Mouse (Mus musculus): ENCODE results near the gene Usp30.

The Usp30 gene

DNA sequence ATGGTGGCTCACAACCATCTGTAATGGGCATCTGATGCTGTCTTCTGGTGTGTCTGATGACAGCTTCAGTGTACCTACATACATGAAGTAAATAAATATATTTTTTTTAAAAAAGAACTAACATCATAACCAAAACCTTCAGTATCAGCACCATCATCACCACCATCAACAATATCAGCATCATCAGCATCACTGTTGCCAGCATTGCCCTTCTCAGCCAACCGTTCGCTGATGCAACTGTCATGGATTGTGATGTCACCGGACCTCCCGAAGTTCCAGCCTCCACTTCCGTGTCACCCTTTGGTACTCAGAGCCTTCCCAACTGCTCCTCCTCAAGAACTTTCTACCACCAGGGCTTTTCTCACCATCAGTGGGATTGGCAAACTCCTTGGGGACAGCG, at the start of gene Usp30:
Gene Usp30, plus strand, starts transcription at position 301 of the 400 bp plus-strand sequence.
- TF ChIP-seq CTCF (conservative IDR thresholded peaks at IDR 0.05; ENCODE audit: low read length) = no peak
- no peak for TF ChIP-seq POU5F1 (IDR thresholded peaks at IDR 0.05; ENCODE audit: borderline replicate concordance, low read length)
- TF ChIP-seq NANOG (IDR thresholded peaks at IDR 0.05; ENCODE audit: borderline replicate concordance, low read length) = no peak

DNA sequence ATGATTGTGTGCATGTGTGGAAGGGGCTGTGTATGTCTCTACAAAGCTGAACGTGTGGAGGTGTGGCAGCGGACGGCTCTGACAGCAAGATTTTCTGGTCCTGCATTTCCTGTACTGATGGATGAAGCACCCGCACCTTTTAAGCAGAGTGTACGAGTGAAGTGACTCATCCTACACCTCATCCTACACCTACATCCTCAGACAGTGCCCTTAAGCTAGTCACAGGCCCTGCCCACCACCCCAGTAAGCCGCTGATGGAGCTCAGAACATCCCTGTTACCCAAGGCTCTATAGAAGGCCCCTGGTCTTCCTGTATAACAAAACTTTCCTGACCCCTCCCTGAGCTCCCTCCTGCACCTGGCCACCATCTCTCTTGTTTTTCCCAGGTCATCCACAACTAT, 40.9 kb upstream of the Usp30 start:
- peaks cover 13% of the 10 kb centered on the region for H3K27me3 ChIP-seq (ENCODE audit: insufficient read depth, low read length)
- no peaks in the 10 kb centered on the region for H3K36me3 ChIP-seq (ENCODE audit: insufficient read depth, low read length)
- no peaks in the 10 kb centered on the region for H3K9me3 ChIP-seq (ENCODE audit: low read length)
- TF ChIP-seq POU5F1 (IDR thresholded peaks at IDR 0.05; ENCODE audit: borderline replicate concordance, low read length) = no peak
- no peak for TF ChIP-seq NANOG (IDR thresholded peaks at IDR 0.05; ENCODE audit: borderline replicate concordance, low read length)
- no peak for TF ChIP-seq CTCF (conservative IDR thresholded peaks at IDR 0.05; ENCODE audit: low read length)
- peaks cover 28% of the 10 kb centered on the region for H3K4me1 ChIP-seq (replicated peaks; ENCODE audit: low read depth, low read length)
- H3K4me3 ChIP-seq (replicated peaks; ENCODE audit: low read length) = no peak overlapping the region

More for the DNA sequence above, at the start of gene Usp30:
- Histone ChIP-seq H3K9me3 (ENCODE audit: low read length) (no peaks in the 10 kb centered on the region), H3K4me1 (replicated peaks; ENCODE audit: low read depth, low read length) (no peaks in the 10 kb centered on the region; the same call in 1 of the 2 replicates), H3K4me3 (replicated peaks; ENCODE audit: low read length) (no peak within 1 kb of the TSS), H3K27me3 (ENCODE audit: insufficient read depth, low read length) (no peaks in the 10 kb centered on the region), H3K36me3 (ENCODE audit: insufficient read depth, low read length) (no peaks in the 10 kb centered on the region)

DNA sequence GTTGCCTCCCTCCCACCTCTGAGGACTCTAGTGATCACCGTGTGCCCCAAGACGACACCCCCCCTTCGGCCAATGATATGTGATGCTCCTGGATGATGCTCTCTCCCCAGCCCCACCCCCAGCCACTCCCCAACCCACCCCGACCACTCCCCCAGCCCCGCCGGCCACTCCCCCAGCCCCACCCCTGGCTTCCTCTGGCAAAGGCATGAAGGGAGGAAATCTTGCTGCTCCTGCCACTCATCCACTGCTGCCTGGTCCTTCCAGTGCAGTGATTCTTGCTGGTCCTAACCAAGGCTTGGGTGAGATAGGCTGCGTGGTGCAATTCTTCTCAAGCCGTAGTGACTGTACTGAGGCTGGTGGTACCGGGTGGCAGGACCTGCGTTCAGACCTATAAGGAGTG, 40.4 kb upstream of the Usp30 start:
- no peaks in the 10 kb centered on the region for H3K36me3 ChIP-seq (ENCODE audit: insufficient read depth, low read length)
- H3K4me1 ChIP-seq (replicated peaks; ENCODE audit: low read depth, low read length) = peaks cover 33% of the 10 kb centered on the region
- H3K27me3 ChIP-seq (ENCODE audit: insufficient read depth, low read length) = peaks cover 16% of the 10 kb centered on the region
- no peak overlapping the region for H3K4me3 ChIP-seq (replicated peaks; ENCODE audit: low read length)
- no peaks in the 10 kb centered on the region for H3K9me3 ChIP-seq (ENCODE audit: low read length)
- TF ChIP-seq CTCF (conservative IDR thresholded peaks at IDR 0.05; ENCODE audit: low read length) (no peak), NANOG (IDR thresholded peaks at IDR 0.05; ENCODE audit: borderline replicate concordance, low read length) (no peak), POU5F1 (IDR thresholded peaks at IDR 0.05; ENCODE audit: borderline replicate concordance, low read length) (no peak)

DNA sequence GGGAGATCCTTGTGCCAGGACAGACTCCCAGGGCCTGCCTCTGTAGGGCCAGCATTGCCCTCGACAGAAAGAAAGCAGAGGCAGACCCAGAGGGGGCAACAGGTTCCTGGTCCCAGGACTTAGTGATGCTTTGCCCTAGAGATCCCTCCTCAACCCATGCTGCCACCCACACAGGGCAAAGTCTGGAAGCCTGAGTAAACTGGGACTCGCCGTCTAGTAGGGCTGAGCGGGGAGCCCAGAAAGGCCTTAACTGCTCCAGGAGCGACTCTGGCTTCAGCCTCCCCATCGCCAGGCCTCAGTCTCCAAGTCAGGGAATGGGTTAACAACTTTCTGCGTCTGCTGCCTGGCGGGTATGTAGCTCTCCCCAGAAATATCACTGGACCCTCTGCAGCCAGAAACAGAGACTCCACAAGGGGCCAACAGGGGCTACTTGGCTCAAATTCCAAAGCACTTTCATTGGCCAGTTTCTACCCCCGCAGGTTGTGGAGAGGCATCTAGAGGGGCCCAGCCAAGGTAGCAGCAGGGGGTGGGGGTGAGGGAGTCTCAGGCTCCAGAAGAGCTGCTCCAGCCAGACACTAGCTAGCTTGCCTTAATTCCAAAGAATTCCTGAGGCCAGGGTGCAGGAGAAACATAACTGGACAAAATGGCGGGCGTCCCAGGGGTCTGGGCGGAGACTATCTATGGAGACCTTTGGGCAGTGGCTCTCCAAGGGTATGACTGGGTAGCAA, 37.9 kb upstream of the Usp30 start:
- H3K9me3 ChIP-seq (ENCODE audit: low read length) = no peaks in the 10 kb centered on the region
- H3K36me3 ChIP-seq (ENCODE audit: insufficient read depth, low read length) = no peaks in the 10 kb centered on the region
- H3K4me1 ChIP-seq (replicated peaks; ENCODE audit: low read depth, low read length) = peaks cover 57% of the 10 kb centered on the region
- 0 out of 2 replicates have a peak overlapping the region, but pooled peaks have one; percentile 7 for H3K4me3 ChIP-seq (replicated peaks; ENCODE audit: low read length)
- no peak for TF ChIP-seq NANOG (IDR thresholded peaks at IDR 0.05; ENCODE audit: borderline replicate concordance, low read length)
- no peak for TF ChIP-seq CTCF (conservative IDR thresholded peaks at IDR 0.05; ENCODE audit: low read length)
- no peak for TF ChIP-seq POU5F1 (IDR thresholded peaks at IDR 0.05; ENCODE audit: borderline replicate concordance, low read length)
- peaks cover 16% of the 10 kb centered on the region for H3K27me3 ChIP-seq (ENCODE audit: insufficient read depth, low read length)

DNA sequence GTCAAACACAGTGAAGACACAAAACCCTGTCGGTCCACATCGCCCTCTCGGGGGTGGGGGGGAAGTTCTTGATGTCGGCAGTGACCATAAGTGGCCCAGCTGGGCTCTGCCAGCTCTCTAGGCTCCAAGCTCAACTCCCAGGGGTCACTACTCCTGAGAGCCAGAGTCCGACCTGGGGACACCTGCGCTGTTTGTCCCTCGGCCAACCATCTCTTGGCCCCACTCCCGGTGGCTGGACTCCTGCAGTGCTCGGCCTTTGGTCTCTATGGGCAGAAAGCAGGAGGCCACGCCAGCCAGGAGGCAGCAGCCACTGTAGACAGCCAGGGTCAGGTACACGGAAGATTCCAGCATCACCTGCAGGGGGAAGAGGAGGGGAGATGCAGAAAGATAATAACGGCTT, 37.1 kb upstream of the Usp30 start:
- H3K36me3 ChIP-seq (ENCODE audit: insufficient read depth, low read length) = no peaks in the 10 kb centered on the region
- no peaks in the 10 kb centered on the region for H3K9me3 ChIP-seq (ENCODE audit: low read length)
- peaks cover 16% of the 10 kb centered on the region for H3K27me3 ChIP-seq (ENCODE audit: insufficient read depth, low read length)
- peaks cover 61% of the 10 kb centered on the region for H3K4me1 ChIP-seq (replicated peaks; ENCODE audit: low read depth, low read length)
- TF ChIP-seq POU5F1 (IDR thresholded peaks at IDR 0.05; ENCODE audit: borderline replicate concordance, low read length) (no peak), NANOG (IDR thresholded peaks at IDR 0.05; ENCODE audit: borderline replicate concordance, low read length) (no peak), CTCF (conservative IDR thresholded peaks at IDR 0.05; ENCODE audit: low read length) (no peak)
- H3K4me3 ChIP-seq (replicated peaks; ENCODE audit: low read length) = no peak overlapping the region

DNA sequence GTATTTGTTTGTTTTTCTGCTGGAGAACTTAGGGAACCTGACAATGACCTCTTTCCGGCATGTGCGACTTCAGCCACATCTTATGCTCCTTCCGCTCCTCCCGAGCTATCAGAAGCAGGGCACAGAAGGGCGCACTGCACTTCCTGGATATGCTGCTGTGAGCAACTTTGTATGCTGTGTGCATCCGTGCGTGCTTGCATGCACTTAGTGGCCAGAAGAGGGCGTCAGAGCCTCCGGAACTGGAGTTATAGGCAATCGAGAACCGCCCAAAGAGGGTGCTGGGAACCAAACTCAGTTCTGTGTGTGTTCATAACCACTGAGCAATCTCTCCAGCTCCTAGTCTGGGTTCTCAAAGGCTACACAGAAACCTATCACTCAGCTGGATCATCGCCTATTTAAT, 34.6 kb upstream of the Usp30 start:
- H3K36me3 ChIP-seq (ENCODE audit: insufficient read depth, low read length) = no peaks in the 10 kb centered on the region
- H3K9me3 ChIP-seq (ENCODE audit: low read length) = no peaks in the 10 kb centered on the region
- TF ChIP-seq NANOG (IDR thresholded peaks at IDR 0.05; ENCODE audit: borderline replicate concordance, low read length) (no peak), CTCF (conservative IDR thresholded peaks at IDR 0.05; ENCODE audit: low read length) (peak; percentile 18; the same call in 1 of the 2 replicates), POU5F1 (IDR thresholded peaks at IDR 0.05; ENCODE audit: borderline replicate concordance, low read length) (no peak)
- H3K4me1 ChIP-seq (replicated peaks; ENCODE audit: low read depth, low read length) = peaks cover 52% of the 10 kb centered on the region
- H3K27me3 ChIP-seq (ENCODE audit: insufficient read depth, low read length) = peaks cover 18% of the 10 kb centered on the region
- H3K4me3 ChIP-seq (replicated peaks; ENCODE audit: low read length) = no peak overlapping the region

DNA sequence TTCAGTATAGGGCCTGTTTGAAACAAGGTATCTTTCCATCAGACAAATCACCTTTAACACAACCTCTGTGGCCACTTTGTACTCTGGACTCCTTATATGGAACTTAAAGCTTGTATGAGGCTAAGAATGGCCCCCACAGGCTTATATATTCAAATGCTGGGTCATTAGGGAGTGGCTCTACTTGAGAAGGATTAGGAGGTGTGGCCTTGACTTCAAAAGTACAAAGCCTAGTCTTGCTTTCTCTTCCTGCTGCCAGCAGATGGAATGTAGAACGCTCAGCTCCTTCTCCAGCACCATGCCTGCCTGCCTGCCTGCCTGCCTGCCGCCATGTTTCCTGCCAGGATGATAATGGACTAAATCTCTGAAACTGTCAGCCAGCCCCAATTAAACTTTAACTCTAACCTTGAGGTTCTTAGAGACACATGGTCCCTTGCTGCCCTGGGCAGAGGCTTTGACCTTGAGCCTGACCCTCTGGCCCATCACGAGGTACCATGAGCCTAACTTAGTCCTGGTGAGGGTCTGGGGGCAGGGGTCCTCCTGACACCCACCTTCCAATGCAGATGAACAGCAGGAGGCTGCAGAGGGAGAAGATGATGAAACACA, 33.0 kb upstream of the Usp30 start:
- no peak for TF ChIP-seq POU5F1 (IDR thresholded peaks at IDR 0.05; ENCODE audit: borderline replicate concordance, low read length)
- TF ChIP-seq NANOG (IDR thresholded peaks at IDR 0.05; ENCODE audit: borderline replicate concordance, low read length) = no peak
- TF ChIP-seq CTCF (conservative IDR thresholded peaks at IDR 0.05; ENCODE audit: low read length) = no peak
- Histone ChIP-seq H3K27me3 (ENCODE audit: insufficient read depth, low read length) (peaks cover 22% of the 10 kb centered on the region), H3K4me1 (replicated peaks; ENCODE audit: low read depth, low read length) (peaks cover 47% of the 10 kb centered on the region)

DNA sequence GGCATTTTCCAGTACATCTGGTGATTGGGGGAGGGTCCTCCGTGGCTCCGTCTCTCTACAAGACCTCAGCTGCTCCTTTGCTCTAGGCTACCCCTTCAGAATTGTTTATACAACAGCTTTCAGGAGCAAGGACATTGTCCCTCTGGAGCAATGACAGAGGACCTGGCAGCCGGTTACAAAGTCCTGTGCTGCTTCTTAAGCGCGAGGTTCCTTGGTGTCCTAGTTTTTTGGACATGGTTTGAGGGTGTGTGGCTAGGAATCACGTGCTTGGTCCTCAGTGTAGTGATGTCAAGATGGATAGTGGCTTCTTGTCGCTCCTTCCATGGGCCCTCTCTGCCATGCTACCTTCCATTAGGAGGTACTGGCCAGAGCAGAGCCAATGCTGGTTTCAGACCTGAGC, 30.9 kb upstream of the Usp30 start:
- TF ChIP-seq NANOG (IDR thresholded peaks at IDR 0.05; ENCODE audit: borderline replicate concordance, low read length) = no peak
- no peak for TF ChIP-seq POU5F1 (IDR thresholded peaks at IDR 0.05; ENCODE audit: borderline replicate concordance, low read length)
- TF ChIP-seq CTCF (conservative IDR thresholded peaks at IDR 0.05; ENCODE audit: low read length) = no peak
- H3K36me3 ChIP-seq (ENCODE audit: insufficient read depth, low read length) = no peaks in the 10 kb centered on the region
- H3K4me1 ChIP-seq (replicated peaks; ENCODE audit: low read depth, low read length) = peaks cover 33% of the 10 kb centered on the region
- no peaks in the 10 kb centered on the region for H3K9me3 ChIP-seq (ENCODE audit: low read length)
- H3K27me3 ChIP-seq (ENCODE audit: insufficient read depth, low read length) = peaks cover 13% of the 10 kb centered on the region; the same call in 1 of the 2 replicates
- H3K4me3 ChIP-seq (replicated peaks; ENCODE audit: low read length) = no peak overlapping the region

More for the DNA sequence above, 33.0 kb upstream of the Usp30 start:
- Histone ChIP-seq H3K9me3 (ENCODE audit: low read length) (no peaks in the 10 kb centered on the region), H3K36me3 (ENCODE audit: insufficient read depth, low read length) (no peaks in the 10 kb centered on the region), H3K4me3 (replicated peaks; ENCODE audit: low read length) (no peak overlapping the region)
